Mouse (Mus musculus): Measurements from ENCODE around the gene F12.
"Not testable (repeated sequence)": the region's sequence is repeated elsewhere in the genome, so short reads cannot be mapped to it uniquely, and the experiment has no call there.

Gene F12

GRCm38 (mm10) chr13:55449679-55450441 lies 23.3 kb upstream of the F12 start:
- no peak for DNase-seq (ENCODE audit: low read depth, low spot score)

GRCm38 (mm10) chr13:55449205-55449604 lies 22.6 kb upstream of the F12 start:
- no peak for DNase-seq (ENCODE audit: low read depth, low spot score)

- no peak for DNase-seq (ENCODE audit: low read depth, low spot score)
Observed at GRCm38 (mm10) chr13:55448131-55448530, 21.5 kb upstream of the F12 start.

GRCm38 (mm10) chr13:55447543-55447943 lies 20.9 kb upstream of the F12 start:
- no peak for DNase-seq (ENCODE audit: low read depth, low spot score)

GRCm38 (mm10) chr13:55446483-55447105 lies 20.0 kb upstream of the F12 start:
- DNase-seq (ENCODE audit: low read depth, low spot score), result peak; percentile 76

- peak; percentile 42 for DNase-seq (ENCODE audit: low read depth, low spot score)
Observed at GRCm38 (mm10) chr13:55445361-55446091, 18.9 kb upstream of the F12 start.

- DNase-seq (ENCODE audit: low read depth, low spot score), result peak; percentile 99
Observed at GRCm38 (mm10) chr13:55444937-55445315, 18.3 kb upstream of the F12 start, which contains the start of gene Grk6. Gene Grk6 (plus strand): TSS chr13:55445072.

GRCm38 (mm10) chr13:55444286-55444936 lies 17.8 kb upstream of the F12 start:
- no peak for DNase-seq (ENCODE audit: low read depth, low spot score)

- no peak for DNase-seq (ENCODE audit: low read depth, low spot score)
Observed at GRCm38 (mm10) chr13:55443799-55444285, 17.2 kb upstream of the F12 start.

GRCm38 (mm10) chr13:55437111-55437629 lies 10.6 kb upstream of the F12 start:
- not testable (repeated sequence) for DNase-seq (ENCODE audit: low read depth, low spot score)

- no peak for DNase-seq (ENCODE audit: low read depth, low spot score)
Observed at GRCm38 (mm10) chr13:55431889-55432685, 5.5 kb upstream of the F12 start.

GRCm38 (mm10) chr13:55430566-55430965 lies 4.0 kb upstream of the F12 start:
- DNase-seq (ENCODE audit: low read depth, low spot score), result no peak

GRCm38 (mm10) chr13:55429226-55429888 lies 2.8 kb upstream of the F12 start:
- DNase-seq (ENCODE audit: low read depth, low spot score), result no peak

GRCm38 (mm10) chr13:55420933-55421800 lies 5.4 kb downstream of the F12 start:
- DNase-seq (ENCODE audit: low read depth, low spot score), result no peak

- no peak for DNase-seq (ENCODE audit: low read depth, low spot score)
Observed at GRCm38 (mm10) chr13:55420018-55420932, 6.3 kb downstream of the F12 start.

GRCm38 (mm10) chr13:55419142-55419541 lies 7.5 kb downstream of the F12 start:
- DNase-seq (ENCODE audit: low read depth, low spot score), result no peak

GRCm38 (mm10) chr13:55418004-55418403 lies 8.6 kb downstream of the F12 start:
- DNase-seq (ENCODE audit: low read depth, low spot score), result peak; percentile 21

GRCm38 (mm10) chr13:55414743-55415380 lies 11.7 kb downstream of the F12 start, which contains the start of gene Pfn3:
Gene Pfn3 (minus strand): TSS chr13:55415232.
- DNase-seq (ENCODE audit: low read depth, low spot score), result no peak

Data from c-Kit-negative CD71-positive TER-119-positive erythroid progenitor cells, embryonic 14.5 days (primary cell).